Mouse (Mus musculus): ENCODE measurements around the gene Dnaic2. TPM values are rescaled to one million over a fixed set of nuclear protein-coding genes. Genes with fewer than 3 reads are reported as not detected.

Gene Dnaic2
- polyA plus RNA-seq, 1 experiment from 2014 or later: 0.56 TPM

DNA sequence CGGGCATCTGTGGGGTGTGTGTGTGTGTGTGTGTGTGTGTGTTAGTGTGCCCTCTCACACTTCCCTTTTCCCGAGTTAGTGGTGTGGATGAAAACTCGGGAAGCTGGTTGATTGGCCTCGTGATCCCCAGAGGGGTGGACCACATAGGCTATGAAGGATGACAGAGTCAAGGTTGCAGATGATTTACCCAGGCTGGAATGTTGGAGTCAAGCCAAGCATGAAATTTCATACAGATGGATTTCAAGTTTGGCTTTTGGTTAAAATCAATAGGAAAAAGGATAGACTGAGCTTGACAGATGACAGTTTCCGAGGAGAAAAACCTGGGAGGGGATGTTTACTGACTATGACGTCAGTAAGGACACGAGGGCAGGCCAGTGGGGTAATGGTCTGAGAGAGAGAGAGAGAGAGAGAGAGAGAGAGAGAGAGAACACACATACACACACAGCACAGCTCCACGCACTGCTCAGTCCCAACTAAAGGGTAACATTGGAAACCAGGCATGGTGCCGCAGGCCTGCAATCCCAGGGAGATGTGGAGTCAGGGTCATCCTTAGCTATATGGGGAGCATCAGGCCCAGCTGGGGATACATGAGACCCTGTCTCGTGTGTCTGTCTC, 39.5 kb upstream of the Dnaic2 start:
- no peak for ATAC-seq (replicated peaks; ENCODE audit: low FRiP score)
- 32% methylated on average over 10 of the region's 10 CpGs for WGBS
- H3K27ac ChIP-seq: peak overlapping the region; percentile 54

GRCm38 (mm10) chr11:114688729-114689128, 38.5 kb upstream of the Dnaic2 start:
- no peak overlapping the region for H3K4me2 ChIP-seq
- no peaks in the 10 kb centered on the region for H3K27me3 ChIP-seq
- H3K4me3 ChIP-seq (replicated peaks): no peak overlapping the region
- no peaks in the 10 kb centered on the region for H3K9me3 ChIP-seq (replicated peaks)
- peaks cover 33% of the 10 kb centered on the region for H3K4me1 ChIP-seq
- H3K36me3 ChIP-seq: peaks cover 5% of the 10 kb centered on the region; the same call in 1 of the 2 replicates
- WGBS: 89% methylated on average over 3 of the region's 3 CpGs
- H3K9ac ChIP-seq: no peak overlapping the region
- ATAC-seq (replicated peaks; ENCODE audit: low FRiP score): no peak
- no peak overlapping the region for H3K27ac ChIP-seq

More for the DNA sequence above, 39.5 kb upstream of the Dnaic2 start:
- Histone ChIP-seq H3K9me3 (replicated peaks) (no peaks in the 10 kb centered on the region), H3K4me1 (peaks cover 31% of the 10 kb centered on the region), H3K9ac (no peak overlapping the region), H3K36me3 (peaks cover 5% of the 10 kb centered on the region; the same call in 1 of the 2 replicates), H3K27me3 (no peaks in the 10 kb centered on the region), H3K4me2 (no peak overlapping the region; the same call in 1 of the 2 replicates), H3K4me3 (replicated peaks) (no peak overlapping the region)

DNA sequence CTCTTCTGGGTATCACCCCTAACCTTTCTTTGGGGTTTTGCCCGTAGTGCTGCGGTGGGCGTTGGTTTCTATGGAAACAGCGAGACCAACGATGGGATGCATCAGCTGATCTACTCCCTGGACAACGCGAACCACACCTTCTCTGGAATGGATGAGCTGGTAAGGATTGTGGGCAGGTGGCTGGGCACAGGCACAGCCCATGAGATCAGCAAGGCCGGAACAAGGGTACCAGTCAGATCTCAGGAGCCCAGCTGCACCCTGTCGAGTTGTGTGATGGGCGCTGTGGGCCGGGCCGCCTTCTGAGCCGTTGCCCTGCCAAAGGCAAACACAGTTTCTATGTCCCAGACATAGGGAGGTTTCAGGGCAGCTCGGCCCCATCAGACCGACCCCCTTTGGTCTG, 37.0 kb upstream of the Dnaic2 start:
- H3K36me3 ChIP-seq: peaks cover 10% of the 10 kb centered on the region; the same call in 1 of the 2 replicates
- H3K9me3 ChIP-seq (replicated peaks): no peaks in the 10 kb centered on the region
- peaks cover 18% of the 10 kb centered on the region for H3K4me1 ChIP-seq
- no peak overlapping the region for H3K27ac ChIP-seq
- no peak overlapping the region for H3K4me2 ChIP-seq
- no peak overlapping the region for H3K9ac ChIP-seq
- 93% methylated on average over 15 of the region's 15 CpGs for WGBS
- H3K4me3 ChIP-seq (replicated peaks): no peak overlapping the region
- ATAC-seq (replicated peaks; ENCODE audit: low FRiP score): no peak
- H3K27me3 ChIP-seq: no peaks in the 10 kb centered on the region

GRCm38 (mm10) chr11:114691454-114692182, 35.6 kb upstream of the Dnaic2 start:
- H3K9me3 ChIP-seq (replicated peaks): no peaks in the 10 kb centered on the region
- H3K9ac ChIP-seq: no peak overlapping the region
- H3K4me3 ChIP-seq (replicated peaks): no peak overlapping the region
- H3K27me3 ChIP-seq: no peaks in the 10 kb centered on the region
- no peak overlapping the region for H3K4me2 ChIP-seq
- peaks cover 12% of the 10 kb centered on the region for H3K4me1 ChIP-seq
- no peak overlapping the region for H3K27ac ChIP-seq
- peaks cover 10% of the 10 kb centered on the region; the same call in 1 of the 2 replicates for H3K36me3 ChIP-seq
- 53% methylated on average over 6 of the region's 6 CpGs for WGBS
- ATAC-seq (replicated peaks; ENCODE audit: low FRiP score): no peak

DNA sequence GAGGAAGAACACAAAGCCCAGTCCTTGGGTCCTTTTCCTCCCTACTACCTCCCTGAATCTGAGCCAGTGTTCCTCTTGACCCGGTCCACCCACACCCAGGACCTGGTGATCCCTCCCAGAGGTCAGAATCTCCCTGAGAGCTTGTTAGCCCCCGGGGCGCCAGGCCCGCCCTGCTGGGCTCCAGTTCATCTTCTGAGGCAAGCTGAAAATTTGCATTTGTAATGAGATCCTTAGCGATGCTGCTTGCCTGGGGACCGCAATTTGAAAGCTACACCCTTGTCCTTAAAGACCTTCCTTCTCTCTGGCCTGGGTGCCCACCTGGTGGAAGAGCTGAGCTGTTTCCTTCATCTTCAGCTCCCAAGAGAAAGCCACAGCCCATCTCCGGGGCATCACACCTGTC, 34.6 kb upstream of the Dnaic2 start:
- H3K4me3 ChIP-seq (replicated peaks): no peak overlapping the region
- no peak overlapping the region for H3K27ac ChIP-seq
- 33% methylated on average over 7 of the region's 7 CpGs for WGBS
- H3K9me3 ChIP-seq (replicated peaks): no peaks in the 10 kb centered on the region
- H3K4me1 ChIP-seq: peaks cover 8% of the 10 kb centered on the region
- H3K36me3 ChIP-seq: peaks cover 16% of the 10 kb centered on the region; the same call in 1 of the 2 replicates
- ATAC-seq (replicated peaks; ENCODE audit: low FRiP score): no peak
- no peak overlapping the region for H3K9ac ChIP-seq
- no peak overlapping the region for H3K4me2 ChIP-seq
- H3K27me3 ChIP-seq: no peaks in the 10 kb centered on the region

DNA sequence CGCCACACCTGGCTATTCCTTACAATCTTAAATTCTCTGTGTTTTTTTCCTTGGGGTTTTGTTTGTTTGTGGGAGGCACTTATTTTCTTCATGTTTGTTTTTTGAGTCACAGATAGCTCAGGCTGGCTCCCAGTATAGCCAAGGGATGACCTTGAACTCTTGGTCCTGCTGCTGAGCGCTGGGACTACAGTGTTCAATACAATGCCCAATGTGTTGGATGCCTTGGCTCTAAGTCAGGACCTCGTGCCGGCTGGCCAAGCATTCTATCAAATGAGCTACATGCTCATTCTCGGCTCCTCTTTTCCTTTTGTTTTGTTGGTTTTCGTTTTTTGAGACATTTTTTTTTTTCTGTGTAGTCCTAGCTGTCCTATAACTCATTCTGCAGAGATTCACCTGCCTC, 33.8 kb upstream of the Dnaic2 start:
- peaks cover 16% of the 10 kb centered on the region; the same call in 1 of the 2 replicates for H3K36me3 ChIP-seq
- H3K9me3 ChIP-seq (replicated peaks): no peaks in the 10 kb centered on the region
- ATAC-seq (replicated peaks; ENCODE audit: low FRiP score): no peak
- no peak overlapping the region for H3K4me3 ChIP-seq (replicated peaks)
- H3K27me3 ChIP-seq: no peaks in the 10 kb centered on the region
- no peak overlapping the region for H3K9ac ChIP-seq
- 0 out of 2 replicates have a peak, but pooled peaks cover 3% of the 10 kb centered on the region for H3K4me1 ChIP-seq
- H3K4me2 ChIP-seq: no peak overlapping the region
- 89% methylated on average over 6 of the region's 6 CpGs for WGBS
- no peak overlapping the region for H3K27ac ChIP-seq

DNA sequence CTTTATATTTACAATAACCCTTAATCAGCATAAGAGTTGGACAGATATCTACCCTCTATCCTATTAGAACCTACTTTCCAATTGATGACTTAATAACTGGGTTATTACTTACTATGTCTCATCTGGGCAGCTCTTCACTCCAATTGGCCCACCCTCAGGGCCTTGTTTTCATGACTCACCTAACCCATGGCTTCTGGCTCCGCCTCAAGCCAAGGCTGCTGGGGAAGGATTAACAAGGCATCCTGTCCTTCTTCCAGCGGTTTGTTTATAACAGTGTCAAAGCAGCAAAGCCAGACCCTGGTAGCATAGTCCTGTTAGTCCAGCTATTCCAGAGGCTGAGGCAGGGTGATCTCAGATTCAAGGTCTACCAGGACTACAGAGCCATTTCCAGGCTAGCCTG, 32.8 kb upstream of the Dnaic2 start:
- 86% methylated on average over 2 of the region's 2 CpGs for WGBS
- Histone ChIP-seq H3K27me3 (no peaks in the 10 kb centered on the region), H3K9ac (no peak overlapping the region), H3K4me2 (no peak overlapping the region), H3K4me1 (0 out of 2 replicates have a peak, but pooled peaks cover 3% of the 10 kb centered on the region), H3K36me3 (peaks cover 16% of the 10 kb centered on the region; the same call in 1 of the 2 replicates), H3K4me3 (replicated peaks) (no peak overlapping the region), H3K9me3 (replicated peaks) (no peaks in the 10 kb centered on the region), H3K27ac (no peak overlapping the region)
- no peak for ATAC-seq (replicated peaks; ENCODE audit: low FRiP score)

GRCm38 (mm10) chr11:114698496-114698895, 28.7 kb upstream of the Dnaic2 start:
- 92% methylated on average over 7 of the region's 7 CpGs for WGBS

DNA sequence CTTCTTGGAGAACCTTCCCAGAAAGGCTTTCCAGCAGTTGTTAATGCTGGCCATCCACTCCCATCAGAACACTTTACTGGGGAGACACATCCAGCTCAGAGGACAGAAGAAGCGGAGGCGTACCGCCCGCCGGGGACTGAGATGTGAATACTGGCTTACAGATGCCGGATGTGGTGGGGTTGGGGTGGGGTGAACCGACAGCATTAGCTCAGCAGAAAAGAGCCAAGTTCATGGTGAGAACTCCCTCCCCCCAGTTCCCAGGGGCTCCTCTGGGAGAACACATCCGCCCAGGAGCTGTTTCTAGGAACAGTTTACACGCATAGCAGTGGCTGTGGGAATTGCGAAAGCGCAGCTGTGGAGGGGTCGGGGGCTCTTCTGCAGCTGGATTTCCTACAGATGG, 27.7 kb upstream of the Dnaic2 start:
- H3K4me3 ChIP-seq (replicated peaks): no peak overlapping the region
- 0 out of 2 replicates have a peak, but pooled peaks have one; percentile 36 for ATAC-seq (replicated peaks; ENCODE audit: low FRiP score)
- 0 out of 2 replicates have a peak, but pooled peaks cover 10% of the 10 kb centered on the region for H3K36me3 ChIP-seq
- peaks cover 8% of the 10 kb centered on the region; the same call in 1 of the 2 replicates for H3K4me1 ChIP-seq
- H3K27ac ChIP-seq: peak overlapping the region; percentile 41
- 66% methylated on average over 12 of the region's 12 CpGs for WGBS
- H3K27me3 ChIP-seq: no peaks in the 10 kb centered on the region
- H3K9ac ChIP-seq: no peak overlapping the region
- no peak overlapping the region for H3K4me2 ChIP-seq
- no peaks in the 10 kb centered on the region for H3K9me3 ChIP-seq (replicated peaks)

More at GRCm38 (mm10) chr11:114698496-114698895, 28.7 kb upstream of the Dnaic2 start:
- no peak for ATAC-seq (replicated peaks; ENCODE audit: low FRiP score)
- Histone ChIP-seq H3K4me1 (peaks cover 4% of the 10 kb centered on the region; the same call in 1 of the 2 replicates), H3K9me3 (replicated peaks) (no peaks in the 10 kb centered on the region), H3K4me2 (no peak overlapping the region), H3K9ac (no peak overlapping the region), H3K27me3 (no peaks in the 10 kb centered on the region), H3K27ac (no peak overlapping the region), H3K36me3 (0 out of 2 replicates have a peak, but pooled peaks cover 11% of the 10 kb centered on the region), H3K4me3 (replicated peaks) (no peak overlapping the region)

DNA sequence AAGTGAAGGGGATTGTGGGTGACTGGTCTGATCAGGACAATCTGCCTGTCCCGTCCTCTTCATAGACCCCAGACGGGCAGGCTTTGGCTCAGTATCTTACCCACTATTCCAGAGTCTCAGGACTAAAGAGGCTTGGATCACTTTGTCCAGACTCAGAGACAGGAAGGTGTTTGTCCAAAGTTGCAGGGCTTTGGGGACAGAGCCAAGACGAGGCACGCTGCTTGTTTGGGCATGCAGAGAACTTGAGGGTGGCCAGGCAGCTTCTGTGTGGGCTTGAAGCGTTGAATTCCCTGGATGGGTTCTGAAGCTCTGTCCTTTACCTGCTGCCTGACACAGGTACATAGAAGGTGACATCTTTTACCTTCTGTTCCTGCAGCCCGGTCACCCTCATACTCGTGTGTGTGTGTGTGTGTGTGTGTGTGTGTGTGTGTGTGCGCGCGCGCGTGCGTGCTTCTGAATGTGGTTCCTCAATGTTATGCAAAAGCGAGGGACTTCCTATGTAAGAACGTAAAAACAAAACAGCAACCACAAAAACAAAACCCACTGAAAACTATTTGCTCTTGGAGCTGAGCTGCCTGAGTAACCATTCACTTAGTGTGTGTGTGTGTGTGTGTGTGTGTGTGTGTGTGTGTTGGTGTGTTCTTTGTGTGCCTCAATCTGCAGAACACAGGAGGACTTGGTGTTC, 24.8 kb upstream of the Dnaic2 start:
- no peak for ATAC-seq (replicated peaks; ENCODE audit: low FRiP score)
- Histone ChIP-seq H3K27me3 (no peaks in the 10 kb centered on the region), H3K4me3 (replicated peaks) (no peak overlapping the region), H3K36me3 (no peaks in the 10 kb centered on the region), H3K27ac (no peak overlapping the region), H3K9me3 (replicated peaks) (no peaks in the 10 kb centered on the region), H3K4me1 (peaks cover 8% of the 10 kb centered on the region; the same call in 1 of the 2 replicates), H3K9ac (no peak overlapping the region), H3K4me2 (no peak overlapping the region)
- WGBS: 91% methylated on average over 15 of the region's 15 CpGs

DNA sequence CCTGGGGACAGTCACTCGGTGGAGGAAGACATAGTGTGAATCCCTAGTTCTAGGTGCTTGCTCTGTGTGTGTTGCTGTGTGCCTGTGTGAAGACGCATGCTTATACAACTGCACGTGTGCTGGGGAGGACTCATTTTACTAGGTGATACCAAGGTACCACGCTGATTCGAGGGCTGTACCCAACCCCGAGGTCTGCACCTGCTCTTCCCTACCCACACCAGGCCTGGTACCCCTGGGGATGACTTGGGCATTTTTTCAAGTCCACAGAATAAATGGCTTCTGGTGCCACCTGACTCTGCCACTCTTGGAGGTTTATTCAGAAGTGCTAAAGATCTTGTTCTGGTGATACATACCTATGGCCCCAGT, 24.2 kb upstream of the Dnaic2 start:
- no peak for ATAC-seq (replicated peaks; ENCODE audit: low FRiP score)
- WGBS: 92% methylated on average over 6 of the region's 6 CpGs

More for the DNA sequence above, 24.2 kb upstream of the Dnaic2 start:
- Histone ChIP-seq H3K4me1 (peaks cover 8% of the 10 kb centered on the region; the same call in 1 of the 2 replicates), H3K4me3 (replicated peaks) (no peak overlapping the region), H3K27me3 (no peaks in the 10 kb centered on the region), H3K27ac (no peak overlapping the region), H3K9ac (no peak overlapping the region), H3K36me3 (no peaks in the 10 kb centered on the region), H3K9me3 (replicated peaks) (no peaks in the 10 kb centered on the region), H3K4me2 (no peak overlapping the region)

Measured in kidney, embryonic 15.5 days (tissue).